Mouse (Mus musculus) myocyte (in vitro differentiated cells): ENCODE data around the gene Irgc1. TPM values are rescaled to one million over a fixed set of nuclear protein-coding genes. Genes with fewer than 3 reads are reported as not detected.

Source experiments
- H3K27me3 ChIP-seq: one replicate; pipeline ENCODE4 v1.6.1; 2011; ENCODE audit not compliant: control insufficient read depth, insufficient read depth, insufficient read length
- H3K36me3 ChIP-seq: one replicate; pipeline ENCODE4 v1.6.1; 2011; ENCODE audit not compliant: control insufficient read depth, insufficient read depth
- H3K4me2 ChIP-seq: one replicate; pipeline ENCODE4 v1.6.1; 2011; ENCODE audit warnings: low read depth, control low read depth
- H3K4me3 ChIP-seq: one replicate; pipeline ENCODE4 v1.5.1; 2011; ENCODE audit warnings: mild to moderate bottlenecking, control low read depth, moderate library complexity
- H3K79me2 ChIP-seq: one replicate; pipeline ENCODE4 v1.6.1; 2011; ENCODE audit not compliant: control insufficient read depth, insufficient read depth
- H3ac ChIP-seq: one replicate; pipeline ENCODE4 v1.6.1; 2011; ENCODE audit not compliant: control insufficient read depth, insufficient read length
- CEBPB ChIP-seq: IDR thresholded peaks from 2 replicates; pipeline ENCODE4 v1.6.1; 2011; ENCODE audit warnings: mild to moderate bottlenecking, moderate library complexity; ENCODE audit not compliant: poor library complexity, insufficient read depth, severe bottlenecking
- E2F4 ChIP-seq: IDR thresholded peaks from one replicate; pipeline ENCODE4 v1.6.1; 2011; ENCODE audit warnings: mild to moderate bottlenecking, control low read depth, moderate library complexity; ENCODE audit not compliant: insufficient read depth
- MAX ChIP-seq: IDR thresholded peaks from one replicate; pipeline ENCODE4 v1.6.1; 2011; ENCODE audit warnings: low read depth, mild to moderate bottlenecking, control low read depth
- MYOD1 ChIP-seq, 3 experiments: IDR thresholded peaks; one replicate each; pipeline ENCODE4 v1.6.1; 2011; ENCODE audit warnings: control low read depth in 2 of 3, low read depth in 2 of 3, mild to moderate bottlenecking in 2 of 3, moderate library complexity in 1 of 3; ENCODE audit not compliant: insufficient read length in 2 of 3, control insufficient read depth in 1 of 3
- MYOG ChIP-seq, 3 experiments: IDR thresholded peaks; one replicate each; pipeline ENCODE4 v1.6.1; 2011; ENCODE audit warnings: control low read depth in 2 of 3, low read depth in 2 of 3, mild to moderate bottlenecking in 2 of 3; ENCODE audit not compliant: insufficient read length in 2 of 3, control insufficient read depth in 1 of 3, insufficient read depth in 1 of 3
- POLR2A ChIP-seq: IDR thresholded peaks from one replicate; pipeline ENCODE4 v1.6.1; 2011; ENCODE audit warnings: low read depth, mild to moderate bottlenecking, control low read depth, moderate library complexity; ENCODE audit not compliant: insufficient read length
- POLR2AphosphoS2 ChIP-seq: IDR thresholded peaks from one replicate; pipeline ENCODE4 v1.6.1; 2011; ENCODE audit warnings: low read depth, control low read depth; ENCODE audit not compliant: insufficient read length
- REST ChIP-seq: IDR thresholded peaks from one replicate; pipeline ENCODE4 v1.6.1; 2011; ENCODE audit warnings: mild to moderate bottlenecking, control low read depth, moderate library complexity; ENCODE audit not compliant: insufficient read depth, insufficient read length
- SRF ChIP-seq: IDR thresholded peaks from one replicate; pipeline ENCODE4 v1.6.1; 2011; ENCODE audit warnings: low read depth; ENCODE audit not compliant: control insufficient read depth, insufficient read length
- TCF12 ChIP-seq: IDR thresholded peaks from one replicate; pipeline ENCODE4 v1.6.1; 2011; ENCODE audit warnings: mild to moderate bottlenecking, control low read depth; ENCODE audit not compliant: poor library complexity, insufficient read depth, severe bottlenecking
- TCF3 ChIP-seq: IDR thresholded peaks from one replicate; pipeline ENCODE4 v1.6.1; 2011; ENCODE audit warnings: low read depth, control low read depth; ENCODE audit not compliant: insufficient read length
- USF1 ChIP-seq: IDR thresholded peaks from one replicate; pipeline ENCODE4 v1.6.1; 2011; ENCODE audit warnings: low read depth, mild to moderate bottlenecking, control low read depth, moderate library complexity
- polyA plus RNA-seq: library from polyadenylated mRNA; unstranded; fragments of >200 nt; fragmentation: generic; extraction: Trizol; gene quantifications from one replicate; pipeline ENCODE4 v1.2.1, GENCODE M21; 2012; ENCODE audit warnings: missing spikeins

Gene Irgc1
- polyA plus RNA-seq, 1 experiment = 0.32 TPM

DNA sequence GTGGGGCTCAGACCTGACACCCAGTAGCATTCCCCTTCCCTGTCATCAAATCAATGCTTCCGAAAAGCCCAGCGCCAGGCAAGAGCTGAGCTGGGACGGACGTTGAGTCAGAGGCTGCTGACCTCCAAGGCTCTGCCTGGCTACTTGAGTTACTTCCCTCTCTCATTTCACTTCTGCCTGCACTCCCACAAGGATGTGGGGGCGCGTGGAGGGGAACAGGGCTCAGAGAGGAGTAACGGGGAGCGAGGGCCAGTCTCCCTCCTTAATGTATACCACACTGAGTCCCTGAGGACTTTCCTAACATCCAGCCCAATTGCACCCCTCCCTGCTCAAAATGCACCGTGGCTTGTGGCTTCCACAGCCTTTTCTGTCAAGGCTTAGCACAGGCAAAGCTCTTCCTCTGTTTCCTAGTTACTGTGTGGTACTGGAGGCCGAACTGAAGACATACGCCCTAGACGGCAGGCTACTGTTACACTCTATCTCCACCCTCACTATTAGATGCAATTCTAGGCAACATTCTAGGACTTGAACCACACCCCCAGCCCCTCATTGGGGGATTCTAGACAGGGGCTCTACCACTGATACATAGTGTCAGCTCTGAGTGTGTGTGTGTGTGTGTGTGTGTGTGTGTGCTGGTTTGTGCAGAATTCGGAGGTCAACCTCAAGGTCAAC lies 62.4 kb downstream of the Irgc1 start:
- Histone ChIP-seq H3K79me2 (no peaks in the 10 kb centered on the region), H3K4me2 (peak overlapping the region; percentile 93), H3K27me3 (no peaks in the 10 kb centered on the region), H3K4me3 (peak overlapping the region; percentile 10), H3K36me3 (no peaks in the 10 kb centered on the region), H3ac (no peak overlapping the region)
- TF ChIP-seq SRF = no peak
- TF ChIP-seq REST = no peak
- TF ChIP-seq E2F4 = no peak
- TF ChIP-seq USF1 = no peak
- peak; percentile 90 for TF ChIP-seq CEBPB
- no peak for TF ChIP-seq TCF3
- TF ChIP-seq POLR2A = peak; percentile 63
- TF ChIP-seq POLR2AphosphoS2 = peak; percentile 83
- TF ChIP-seq MAX = no peak

DNA sequence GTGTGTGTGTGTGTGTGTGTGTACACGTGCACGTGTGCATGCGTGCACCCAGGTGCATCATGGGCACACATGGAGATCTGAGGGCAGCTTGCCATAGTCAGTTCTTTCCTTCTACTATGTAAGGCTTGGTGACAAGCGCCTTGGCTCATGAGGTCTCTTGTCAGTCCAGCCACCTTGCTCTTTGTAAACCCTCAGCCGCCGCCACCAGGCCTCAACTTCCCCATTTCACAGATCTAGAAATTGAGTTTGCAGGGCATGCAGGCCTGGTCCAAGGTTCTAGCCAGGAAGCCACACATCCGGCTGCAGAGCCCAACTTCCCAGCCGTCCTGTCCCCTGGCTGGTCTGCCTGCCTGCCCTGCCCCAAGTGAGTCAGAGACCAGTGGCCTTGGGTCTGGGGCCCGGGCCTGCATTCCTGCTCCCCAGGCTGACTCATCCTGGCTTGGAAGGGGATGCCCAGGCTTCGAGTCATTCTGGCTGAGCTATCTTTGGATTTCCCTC lies 65.0 kb downstream of the Irgc1 start:
- no peaks in the 10 kb centered on the region for H3K36me3 ChIP-seq
- H3K4me2 ChIP-seq = peak overlapping the region; percentile 43
- no peaks in the 10 kb centered on the region for H3K27me3 ChIP-seq
- no peak overlapping the region for H3ac ChIP-seq
- TF ChIP-seq POLR2A (no peak), MAX (no peak), SRF (peak; percentile 33), MYOD1 (IDR thresholded peaks at IDR 0.05; ENCODE audit: control insufficient read depth in 1 of 3, insufficient read length in 2 of 3, low read depth in 2 of 3) (peak in 1 of 3 experiments; percentile 24), MYOG (IDR thresholded peaks at IDR 0.05; ENCODE audit: control insufficient read depth in 1 of 3, insufficient read depth in 1 of 3, insufficient read length in 2 of 3, low read depth in 2 of 3) (peak in 1 of 3 experiments; percentile 68), TCF3 (no peak), TCF12 (peak; percentile 36), POLR2AphosphoS2 (peak; percentile 75), USF1 (no peak), REST (no peak), E2F4 (no peak), CEBPB (no peak)
- no peak overlapping the region for H3K4me3 ChIP-seq
- no peaks in the 10 kb centered on the region for H3K79me2 ChIP-seq

DNA sequence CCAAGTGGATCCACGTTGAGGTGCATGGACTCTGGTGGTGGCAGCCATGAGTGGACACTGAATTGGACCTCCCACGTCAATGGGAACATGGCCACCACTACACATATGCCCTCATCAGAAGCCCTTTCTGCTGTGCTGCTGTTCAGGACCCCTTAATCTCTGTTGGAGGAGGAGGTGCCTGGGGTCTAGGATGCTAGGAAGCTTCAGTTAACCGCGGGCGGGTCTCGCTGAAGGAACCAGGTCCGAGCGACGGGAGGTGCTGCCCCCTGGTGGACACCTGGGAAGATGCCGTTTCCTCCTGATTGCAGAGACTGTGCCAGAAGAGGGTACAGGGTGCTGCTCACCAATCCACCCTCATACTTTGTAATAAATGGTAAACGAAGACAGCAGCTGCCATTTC lies 67.3 kb downstream of the Irgc1 start:
- H3K4me3 ChIP-seq = no peak overlapping the region
- H3K36me3 ChIP-seq = no peaks in the 10 kb centered on the region
- H3K4me2 ChIP-seq = no peak overlapping the region
- no peaks in the 10 kb centered on the region for H3K79me2 ChIP-seq
- H3ac ChIP-seq = no peak overlapping the region
- H3K27me3 ChIP-seq = no peaks in the 10 kb centered on the region
- peak; percentile 53 for TF ChIP-seq POLR2AphosphoS2
- TF ChIP-seq POLR2A = no peak
- TF ChIP-seq E2F4 = no peak

DNA sequence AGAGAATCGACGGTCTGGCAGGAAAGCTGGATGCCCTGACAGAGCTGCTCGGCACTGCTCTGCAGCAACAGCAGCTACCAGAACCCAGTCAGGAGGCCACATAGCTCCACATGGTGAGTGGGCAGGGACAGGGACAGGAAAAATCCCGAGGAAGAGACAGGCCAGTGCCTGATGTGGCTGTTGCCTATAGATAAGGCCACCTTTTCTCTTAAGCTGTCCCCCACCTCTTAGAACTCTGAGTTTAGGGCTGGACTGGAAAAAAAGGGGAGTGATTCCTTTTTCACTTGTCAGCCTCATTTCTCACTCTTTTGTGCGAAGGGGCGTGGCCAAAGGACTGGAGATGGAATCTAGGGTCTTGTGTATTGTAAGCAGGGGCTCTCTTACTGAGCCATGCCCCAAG lies 68.0 kb downstream of the Irgc1 start:
- Histone ChIP-seq H3K27me3 (no peaks in the 10 kb centered on the region), H3ac (no peak overlapping the region), H3K4me2 (no peak overlapping the region), H3K79me2 (no peaks in the 10 kb centered on the region), H3K36me3 (no peaks in the 10 kb centered on the region), H3K4me3 (no peak overlapping the region)
- TF ChIP-seq USF1 (no peak), REST (no peak), POLR2AphosphoS2 (peak; percentile 50), MAX (no peak), TCF12 (no peak), POLR2A (no peak)

DNA sequence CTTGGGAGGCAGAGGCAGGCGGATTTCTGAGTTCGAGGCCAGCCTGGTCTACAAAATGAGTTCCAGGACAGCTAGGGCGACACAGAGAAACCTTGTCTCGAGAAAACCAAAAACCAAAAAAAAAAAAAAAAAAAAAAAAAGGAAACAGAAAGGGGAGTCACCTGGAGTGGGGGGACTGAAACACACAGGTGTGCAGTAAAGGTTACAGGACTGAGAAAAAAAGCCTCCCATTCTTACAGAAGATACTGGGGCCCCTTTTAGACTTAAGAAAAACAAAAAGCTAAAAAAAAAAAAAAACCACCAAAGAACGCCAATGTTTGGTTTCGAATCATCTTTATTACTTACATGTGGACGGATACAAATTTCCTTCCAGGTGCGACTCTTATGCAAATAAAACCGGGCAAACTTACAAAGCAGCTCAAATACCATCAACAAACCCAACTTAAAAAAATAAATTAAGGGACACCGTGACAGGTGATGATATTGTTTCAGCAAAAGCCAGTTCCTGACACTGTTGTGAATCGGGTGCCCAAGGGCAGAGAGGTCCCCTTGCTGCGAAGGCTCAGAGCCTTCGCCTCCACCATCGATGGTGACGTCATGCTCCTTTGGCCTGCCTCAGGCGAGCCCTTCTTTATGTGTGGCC lies 69.2 kb downstream of the Irgc1 start:
- no peaks in the 10 kb centered on the region for H3K36me3 ChIP-seq
- H3K4me2 ChIP-seq = no peak overlapping the region
- H3K27me3 ChIP-seq = no peaks in the 10 kb centered on the region
- H3ac ChIP-seq = no peak overlapping the region
- H3K79me2 ChIP-seq = no peaks in the 10 kb centered on the region
- no peak overlapping the region for H3K4me3 ChIP-seq
- no peak for TF ChIP-seq MYOD1 (IDR thresholded peaks at IDR 0.05; ENCODE audit: control insufficient read depth in 1 of 3, insufficient read length in 2 of 3, low read depth in 2 of 3)
- TF ChIP-seq TCF12 = no peak
- no peak for TF ChIP-seq SRF
- TF ChIP-seq E2F4 = no peak
- TF ChIP-seq MAX = no peak

Other genes starting within 250 kb of the Irgc1 start
- gene Zfp111, start 240.9 kb downstream of the Irgc1 start, polyA plus RNA-seq = 0.90 TPM
- 0.46 TPM for gene Zfp109, start 214.7 kb downstream of the Irgc1 start, polyA plus RNA-seq
- 0.38 TPM for gene Zfp108, start 197.5 kb downstream of the Irgc1 start, polyA plus RNA-seq
- 1.4 TPM for gene Zfp93, start 181.9 kb downstream of the Irgc1 start, polyA plus RNA-seq
- gene Zfp61, start 151.1 kb downstream of the Irgc1 start, polyA plus RNA-seq = 4.3 TPM
- gene Zfp94, start 135.6 kb downstream of the Irgc1 start, polyA plus RNA-seq = 2.1 TPM
- gene Tescl, start 118.4 kb downstream of the Irgc1 start, polyA plus RNA-seq = 0.05 TPM
- gene Lypd5, start 103.1 kb downstream of the Irgc1 start, polyA plus RNA-seq = not detected
- gene Kcnn4, start 82.0 kb downstream of the Irgc1 start, polyA plus RNA-seq = 37.4 TPM
- gene Smg9, start 52.7 kb downstream of the Irgc1 start, polyA plus RNA-seq = 17.4 TPM
- 32.5 TPM for gene Plaur, start 10.2 kb upstream of the Irgc1 start, polyA plus RNA-seq
- 54.4 TPM for gene Cadm4, start 29.7 kb upstream of the Irgc1 start, polyA plus RNA-seq
- 30.0 TPM for gene Zfp428, start 54.7 kb upstream of the Irgc1 start, polyA plus RNA-seq
- gene AC161166.1, start 60.2 kb upstream of the Irgc1 start, polyA plus RNA-seq = 0.10 TPM
- 17.4 TPM for gene Irgq, start 78.4 kb upstream of the Irgc1 start, polyA plus RNA-seq
- gene Pinlyp, start 93.8 kb upstream of the Irgc1 start, polyA plus RNA-seq = 0.17 TPM
- 32.7 TPM for gene Xrcc1, start 94.0 kb upstream of the Irgc1 start, polyA plus RNA-seq
- gene Ethe1, start 135.2 kb upstream of the Irgc1 start, polyA plus RNA-seq = 34.7 TPM
- 0.12 TPM for gene Zfp575, start 135.3 kb upstream of the Irgc1 start, polyA plus RNA-seq
- 11.5 TPM for gene Phldb3, start 158.5 kb upstream of the Irgc1 start, polyA plus RNA-seq
- not detected for gene Lypd3, start 184.3 kb upstream of the Irgc1 start, polyA plus RNA-seq
- not detected for gene Tex101, start 224.4 kb upstream of the Irgc1 start, polyA plus RNA-seq